Mouse (Mus musculus) small intestine, adult 2 months (tissue): ENCODE measurements around the gene Tspyl3.

Experiments used
- CTCF ChIP-seq: fragments of 200-500 bp; IDR thresholded peaks from 2 replicates; pipeline ENCODE4 v1.5.1; 2012; ENCODE audit warnings: low read depth, mild to moderate bottlenecking, control low read depth, inconsistent platforms, low read length, moderate library complexity, mixed read lengths; ENCODE audit not compliant: insufficient replicate concordance, insufficient read length; ENCODE audit errors: extremely low read depth
- POLR2A ChIP-seq: fragments of 200-500 bp; IDR thresholded peaks from 2 replicates; pipeline ENCODE4 v1.6.1; 2012; ENCODE audit warnings: low read depth, mild to moderate bottlenecking, control low read depth, inconsistent platforms, low read length, moderate library complexity

GRCm38 (mm10) chr2:153213351-153213750 lies 11.9 kb downstream of the Tspyl3 start:
- TF ChIP-seq CTCF (no peak), POLR2A (no peak)
